Mouse (Mus musculus) neural tube, embryonic 12.5 days (tissue): Measurements from ENCODE around the gene Ppp3r1. TPM values are rescaled to one million over a fixed set of nuclear protein-coding genes. Genes with fewer than 3 reads are reported as not detected.

Experiments used
- ATAC-seq: fragments of 200-750 bp; cut with Nextera tagmentation; 2 replicates; pipeline ENCODE4 v1.8.0; 2017; ENCODE audit warnings: low read depth, mild to moderate bottlenecking, moderate TSS enrichment, moderate library complexity; ENCODE audit not compliant: low FRiP score
- H3K27ac ChIP-seq: fragments of 300-500 bp; sonication (generic); 2 replicates; pipeline ENCODE4 v1.5.1; 2016
- H3K27me3 ChIP-seq: fragments of 300-500 bp; sonication (generic); replicated peaks from 2 replicates; pipeline ENCODE4 v1.6.1; 2016; ENCODE audit warnings: mild to moderate bottlenecking
- H3K36me3 ChIP-seq: fragments of 300-500 bp; sonication (generic); 2 replicates; pipeline ENCODE4 v1.6.1; 2016; ENCODE audit warnings: mild to moderate bottlenecking
- H3K4me1 ChIP-seq: fragments of 300-500 bp; sonication (generic); 2 replicates; pipeline ENCODE4 v1.6.1; 2016
- H3K4me2 ChIP-seq: fragments of 300-500 bp; sonication (generic); replicated peaks from 2 replicates; pipeline ENCODE4 v1.6.1; 2016; ENCODE audit warnings: mild to moderate bottlenecking
- H3K4me3 ChIP-seq: fragments of 300-500 bp; sonication (generic); 2 replicates; pipeline ENCODE4 v1.5.1; 2016
- H3K9ac ChIP-seq: fragments of 300-500 bp; sonication (generic); 2 replicates; pipeline ENCODE4 v1.6.1; 2016; ENCODE audit warnings: mild to moderate bottlenecking
- H3K9me3 ChIP-seq: fragments of 300-500 bp; sonication (generic); 2 replicates; pipeline ENCODE4 v1.6.1; 2016; ENCODE audit warnings: mild to moderate bottlenecking
- WGBS: fragments of 180-500 bp; shearing (Covaris S2); methylation state at CpG from one replicate; pipeline ENCODE4 v1.1.7; 2016; 5-methylcytosine and 5-hydroxymethylcytosine counted together
- polyA plus RNA-seq: library from polyadenylated mRNA; unstranded; fragments of >200 nt; fragmentation: Nextera tagmentation; extraction: Ambion mirVana; gene quantifications from 2 replicates; pipeline ENCODE4 v1.2.1, GENCODE M21; 2016

Gene Ppp3r1
- 139 and 140 TPM in 2 replicates for polyA plus RNA-seq

- peak within 1 kb of the TSS; percentile 92 for H3K27ac ChIP-seq
- H3K36me3 ChIP-seq, result no peaks in the 10 kb centered on the region
- H3K4me1 ChIP-seq, result peaks cover 21% of the 10 kb centered on the region
- H3K9me3 ChIP-seq, result no peaks in the 10 kb centered on the region
- peak; percentile 98 for ATAC-seq
- H3K9ac ChIP-seq, result peak within 1 kb of the TSS; percentile 99
- WGBS, result under 1% methylated on average over 89 of the region's 89 CpGs
- H3K4me2 ChIP-seq, result peak within 1 kb of the TSS; percentile 71
- no peaks in the 10 kb centered on the region for H3K27me3 ChIP-seq
- peak within 1 kb of the TSS; percentile 96 for H3K4me3 ChIP-seq
These were observed at the start of gene Ppp3r1 for GRCm38 (mm10) chr11:17158858-17159737. Ppp3r1 (plus strand) TSS chr11:17159263.

- no peaks in the 10 kb centered on the region for H3K9me3 ChIP-seq
- no peaks in the 10 kb centered on the region for H3K27me3 ChIP-seq
- no peaks in the 10 kb centered on the region for H3K4me1 ChIP-seq
- ATAC-seq, result no peak
- no peak overlapping the region for H3K4me3 ChIP-seq
- H3K27ac ChIP-seq, result no peak overlapping the region
- no peaks in the 10 kb centered on the region for H3K36me3 ChIP-seq
- H3K4me2 ChIP-seq, result no peak overlapping the region
- 95% methylated on average over 1 of the region's 1 CpGs for WGBS
- H3K9ac ChIP-seq, result no peak overlapping the region
These were observed 46.5 kb upstream of the Ppp3r1 start for GRCm38 (mm10) chr11:17112419-17113090.

DNA sequence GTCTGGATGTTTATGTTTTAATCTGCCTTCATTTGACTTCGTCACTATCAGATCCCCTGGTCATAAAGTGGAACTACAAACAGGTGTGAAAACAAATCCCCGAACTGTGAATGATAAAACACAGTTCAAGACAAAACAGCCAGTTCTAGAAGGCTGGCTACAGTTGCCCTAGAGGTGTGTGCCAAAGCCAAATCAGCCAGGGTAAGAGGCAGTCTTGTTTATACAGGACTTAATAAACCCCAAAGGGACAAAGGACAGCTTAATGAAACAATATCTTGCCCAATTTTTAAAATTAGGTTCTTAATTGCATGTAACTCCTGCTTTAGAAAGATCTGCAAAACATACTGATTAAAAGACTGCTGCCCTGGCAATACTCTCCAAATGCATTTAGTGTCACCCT lies 32.6 kb upstream of the Ppp3r1 start:
- no peaks in the 10 kb centered on the region for H3K27me3 ChIP-seq
- no peaks in the 10 kb centered on the region for H3K4me1 ChIP-seq
- 75% methylated on average over 2 of the region's 2 CpGs for WGBS
- H3K4me2 ChIP-seq, result no peak overlapping the region
- no peak overlapping the region for H3K9ac ChIP-seq
- no peak overlapping the region for H3K4me3 ChIP-seq
- H3K27ac ChIP-seq, result no peak overlapping the region
- H3K9me3 ChIP-seq, result no peaks in the 10 kb centered on the region
- no peaks in the 10 kb centered on the region for H3K36me3 ChIP-seq
- no peak for ATAC-seq

DNA sequence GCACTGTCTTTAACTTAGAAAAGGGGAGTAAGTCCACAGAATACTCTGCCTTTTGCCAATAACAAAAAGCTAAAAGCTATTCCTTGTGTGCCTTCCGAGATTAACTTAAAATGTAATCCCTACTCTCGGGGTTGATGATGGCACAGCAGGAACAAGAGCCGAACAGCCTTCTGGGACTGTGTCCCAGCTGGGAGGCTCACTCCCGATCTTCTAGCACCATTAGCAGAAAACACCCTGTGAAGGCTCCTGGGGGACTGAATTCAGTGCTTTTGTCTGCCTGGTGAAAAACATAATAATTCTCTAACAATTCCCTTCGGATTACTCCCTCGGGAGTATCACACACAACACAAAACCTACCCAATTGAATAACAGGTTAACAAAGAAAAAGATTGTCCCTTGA lies 23.4 kb upstream of the Ppp3r1 start:
- H3K27me3 ChIP-seq, result no peaks in the 10 kb centered on the region
- H3K4me3 ChIP-seq, result no peak overlapping the region
- H3K9ac ChIP-seq, result no peak overlapping the region
- no peaks in the 10 kb centered on the region for H3K9me3 ChIP-seq
- ATAC-seq, result no peak
- 27% methylated on average over 6 of the region's 6 CpGs for WGBS
- no peaks in the 10 kb centered on the region for H3K4me1 ChIP-seq
- no peaks in the 10 kb centered on the region for H3K36me3 ChIP-seq
- no peak overlapping the region for H3K4me2 ChIP-seq
- no peak overlapping the region for H3K27ac ChIP-seq

- Histone ChIP-seq H3K27me3 (no peaks in the 10 kb centered on the region), H3K4me2 (no peak overlapping the region), H3K4me3 (no peak overlapping the region), H3K4me1 (no peaks in the 10 kb centered on the region), H3K9me3 (no peaks in the 10 kb centered on the region), H3K27ac (no peak overlapping the region), H3K36me3 (no peaks in the 10 kb centered on the region), H3K9ac (no peak overlapping the region)
- no peak for ATAC-seq
- 66% methylated on average over 6 of the region's 6 CpGs for WGBS
These were observed 20.6 kb upstream of the Ppp3r1 start for GRCm38 (mm10) chr11:17138306-17139033.

GRCm38 (mm10) chr11:17159738-17160241 lies 727 bp downstream of the Ppp3r1 start:
- WGBS, result 2% methylated on average over 46 of the region's 46 CpGs
- no peaks in the 10 kb centered on the region for H3K9me3 ChIP-seq
- H3K36me3 ChIP-seq, result no peaks in the 10 kb centered on the region
- H3K27ac ChIP-seq, result peak overlapping the region; percentile 92
- H3K27me3 ChIP-seq, result no peaks in the 10 kb centered on the region
- H3K9ac ChIP-seq, result peak overlapping the region; percentile 99
- peak overlapping the region; percentile 71 for H3K4me2 ChIP-seq
- H3K4me3 ChIP-seq, result peak overlapping the region; percentile 96
- ATAC-seq, result peak; percentile 52
- H3K4me1 ChIP-seq, result peaks cover 22% of the 10 kb centered on the region

- 2% methylated on average over 12 of the region's 12 CpGs for WGBS
- ATAC-seq, result no peak
- H3K4me1 ChIP-seq, result peaks cover 22% of the 10 kb centered on the region
These were observed 1.2 kb downstream of the Ppp3r1 start for GRCm38 (mm10) chr11:17160242-17160641.

GRCm38 (mm10) chr11:17163956-17164355 lies 4.9 kb downstream of the Ppp3r1 start:
- H3K4me1 ChIP-seq, result peaks cover 22% of the 10 kb centered on the region
- 88% methylated on average over 1 of the region's 1 CpGs for WGBS
- H3K9me3 ChIP-seq, result no peaks in the 10 kb centered on the region
- H3K4me2 ChIP-seq, result no peak overlapping the region
- ATAC-seq, result no peak
- no peaks in the 10 kb centered on the region for H3K36me3 ChIP-seq
- no peak overlapping the region for H3K9ac ChIP-seq
- H3K27ac ChIP-seq, result no peak overlapping the region
- no peaks in the 10 kb centered on the region for H3K27me3 ChIP-seq
- H3K4me3 ChIP-seq, result no peak overlapping the region

More at GRCm38 (mm10) chr11:17160242-17160641, 1.2 kb downstream of the Ppp3r1 start:
- Histone ChIP-seq H3K4me2 (peak overlapping the region; percentile 71), H3K27me3 (no peaks in the 10 kb centered on the region), H3K27ac (peak overlapping the region; percentile 92), H3K9me3 (no peaks in the 10 kb centered on the region), H3K4me3 (peak overlapping the region; percentile 96), H3K36me3 (no peaks in the 10 kb centered on the region), H3K9ac (peak overlapping the region; percentile 99)

DNA sequence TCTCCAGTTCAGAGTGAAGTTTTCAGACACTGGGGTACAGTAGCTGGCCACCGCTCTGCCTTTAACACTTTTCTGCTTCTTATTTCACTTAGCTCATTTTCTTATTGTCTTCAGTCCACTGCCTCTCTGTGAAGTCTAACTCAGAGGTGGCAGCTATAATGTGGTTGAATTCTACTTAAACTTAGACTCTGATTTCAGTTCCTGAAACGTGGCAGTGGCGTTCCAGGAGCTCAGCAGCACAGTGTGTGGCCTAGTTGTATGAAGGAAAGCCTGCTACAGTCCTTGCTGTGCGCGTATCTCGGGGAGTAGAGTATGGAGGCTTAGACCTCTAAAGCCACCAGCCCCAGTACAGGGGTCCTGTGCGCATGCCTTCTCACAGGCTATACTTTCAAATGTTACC lies 7.6 kb downstream of the Ppp3r1 start:
- H3K4me2 ChIP-seq, result no peak overlapping the region
- H3K4me1 ChIP-seq, result peaks cover 10% of the 10 kb centered on the region; the same call in 1 of the 2 replicates
- 88% methylated on average over 7 of the region's 7 CpGs for WGBS
- no peak overlapping the region for H3K27ac ChIP-seq
- H3K4me3 ChIP-seq, result no peak overlapping the region
- no peak overlapping the region for H3K9ac ChIP-seq
- no peaks in the 10 kb centered on the region for H3K9me3 ChIP-seq
- ATAC-seq, result no peak
- no peaks in the 10 kb centered on the region for H3K36me3 ChIP-seq
- no peaks in the 10 kb centered on the region for H3K27me3 ChIP-seq

GRCm38 (mm10) chr11:17169262-17169661 lies 10.2 kb downstream of the Ppp3r1 start:
- no peaks in the 10 kb centered on the region for H3K4me1 ChIP-seq
- no peak for ATAC-seq
- WGBS, result 84% methylated on average over 2 of the region's 2 CpGs
- no peak overlapping the region for H3K27ac ChIP-seq
- H3K9ac ChIP-seq, result no peak overlapping the region
- peaks cover 12% of the 10 kb centered on the region; the same call in 1 of the 2 replicates for H3K9me3 ChIP-seq
- H3K4me2 ChIP-seq, result no peak overlapping the region
- H3K27me3 ChIP-seq, result no peaks in the 10 kb centered on the region
- H3K36me3 ChIP-seq, result peaks cover 3% of the 10 kb centered on the region; the same call in 1 of the 2 replicates
- H3K4me3 ChIP-seq, result no peak overlapping the region

DNA sequence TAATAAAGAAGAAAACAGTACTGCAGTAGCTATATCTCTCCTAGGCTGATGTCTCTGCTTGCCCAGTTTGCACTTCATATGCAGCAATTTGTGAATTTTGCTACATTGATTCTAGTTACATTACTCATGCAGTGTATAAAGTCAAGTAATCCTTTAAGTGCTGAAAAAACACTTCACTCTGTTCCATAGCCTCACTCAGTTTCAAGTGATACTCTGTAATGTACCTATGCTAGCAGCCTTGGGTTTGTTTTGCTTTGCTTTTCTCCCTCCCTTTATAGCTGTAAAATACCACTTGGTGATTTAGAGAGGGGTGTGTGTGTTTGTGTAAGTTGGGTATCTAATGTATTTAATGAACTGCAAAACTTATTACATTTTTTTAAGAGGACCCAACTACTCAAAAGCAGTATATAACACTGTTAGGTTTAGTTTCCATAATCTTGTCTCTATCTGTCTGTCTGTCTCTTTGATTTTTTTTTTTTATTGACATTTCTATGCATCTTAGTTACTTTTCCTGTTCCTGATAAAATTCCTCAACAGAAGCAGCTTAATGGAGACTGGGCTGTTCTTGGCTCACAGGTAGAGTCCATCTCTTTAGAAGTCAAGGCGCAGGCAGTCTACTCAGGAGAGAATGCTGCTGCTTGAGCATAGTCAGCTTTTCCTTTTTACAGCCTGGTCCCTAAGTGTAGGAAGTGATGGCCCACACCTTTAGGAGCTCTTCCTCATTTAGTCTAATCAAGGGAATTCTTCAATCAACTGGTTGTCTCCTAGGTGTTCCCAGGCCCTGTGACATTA lies 12.1 kb downstream of the Ppp3r1 start:
- no peak overlapping the region for H3K9ac ChIP-seq
- ATAC-seq, result no peak
- WGBS, result 95% methylated on average over 1 of the region's 1 CpGs

More for the DNA sequence above, 12.1 kb downstream of the Ppp3r1 start:
- Histone ChIP-seq H3K4me1 (no peaks in the 10 kb centered on the region), H3K4me3 (no peak overlapping the region), H3K27ac (no peak overlapping the region), H3K27me3 (no peaks in the 10 kb centered on the region), H3K36me3 (peaks cover 3% of the 10 kb centered on the region; the same call in 1 of the 2 replicates), H3K9me3 (peaks cover 12% of the 10 kb centered on the region; the same call in 1 of the 2 replicates), H3K4me2 (no peak overlapping the region)
